In the genomic region with DNA sequence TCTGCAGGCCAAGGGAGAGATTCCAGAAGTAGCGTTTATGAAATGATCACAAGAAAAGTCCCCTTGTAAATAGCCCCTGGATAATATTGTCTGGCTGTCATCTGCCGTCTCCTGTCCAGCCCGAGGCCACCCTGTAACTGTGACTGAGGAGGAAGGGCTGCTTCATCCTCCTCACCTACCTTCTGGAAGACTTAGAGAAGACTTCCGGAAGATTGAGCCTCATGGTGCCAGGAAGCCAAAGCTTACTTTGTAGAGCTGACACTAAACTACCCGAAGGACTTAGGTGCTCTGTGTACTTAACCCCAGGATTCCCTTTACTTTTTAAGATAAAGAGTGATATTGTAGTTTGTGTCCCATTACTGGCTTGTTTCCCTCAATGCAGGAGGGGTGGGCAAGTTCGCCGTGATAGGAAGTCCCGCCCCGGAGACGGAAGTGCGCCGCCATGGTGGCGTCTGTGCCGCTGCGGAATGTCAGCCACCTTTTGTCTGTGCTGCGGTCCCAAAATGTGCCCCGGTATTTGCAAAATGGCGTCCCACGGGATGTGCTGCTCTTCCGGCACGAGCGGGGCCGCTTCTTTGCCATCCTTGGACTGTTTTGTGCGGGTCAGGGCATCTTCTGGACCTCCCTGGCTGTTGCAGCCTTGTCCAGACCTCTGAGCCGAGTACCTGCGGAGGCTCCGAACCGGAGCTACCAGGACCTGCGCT, we compare ENCODE assay signal across 8 mouse cellular contexts. TPM values are rescaled to one million over a fixed set of nuclear protein-coding genes. Genes with fewer than 3 reads are reported as not detected.
DNase-seq lines count a peak whose midpoint lies in the region; ATAC-seq lines count a peak whose summit lies in the region.

Gene Tmem223, plus strand, starts transcription at position 430 of the 704 bp plus-strand sequence.

- H3K4me1 ChIP-seq in hindbrain, embryonic 14.5 days (replicated peaks; ENCODE audit: control insufficient read depth, insufficient read depth, low read length): peaks cover 36% of the 10 kb centered on the region

- peaks cover 69% of the 10 kb centered on the region for H3K36me3 ChIP-seq in hindbrain, embryonic 14.5 days (replicated peaks; ENCODE audit: control insufficient read depth, insufficient read depth)

- no peaks in the 10 kb centered on the region; the same call in 1 of the 2 replicates for H3K9me3 ChIP-seq in hindbrain, embryonic 14.5 days (ENCODE audit: control insufficient read depth, low read length)

- H3K4me2 ChIP-seq in hindbrain, embryonic 14.5 days (replicated peaks): peak within 1 kb of the TSS; percentile 86

- peak within 1 kb of the TSS; percentile 59 for H3K4me3 ChIP-seq in hindbrain, embryonic 14.5 days (replicated peaks; ENCODE audit: low read length)

- H3K27ac ChIP-seq in hindbrain, embryonic 14.5 days: peak within 1 kb of the TSS; percentile 82

- H3K9ac ChIP-seq in hindbrain, embryonic 14.5 days: peak within 1 kb of the TSS; percentile 86

- peak; percentile 56 for ATAC-seq in hindbrain, embryonic 14.5 days (ENCODE audit: low FRiP score)

- 16% methylated on average over 29 of the region's 29 CpGs for WGBS in hindbrain, embryonic 14.5 days

- peak; percentile 87 for DNase-seq in T-cell, adult 2 months (ENCODE audit: low spot score)
- peak; percentile 49 to 79 for DNase-seq in cerebellum, postnatal 4 days (ENCODE audit: low spot score in 2 of 2)
- peak; percentile 77 for DNase-seq in gastrocnemius, adult 18-20 months (ENCODE audit: low spot score)
- peak; percentile 79 for DNase-seq in hindbrain, embryonic 14.5 days (ENCODE audit: low spot score)
- DNase-seq in layer of hippocampus, postnatal 25 days (ENCODE audit: extremely low spot score in 1 of 2, low spot score in 1 of 2): peak; percentile 80 to 81
- DNase-seq in lung, postnatal 14 days: peak; percentile 84
- DNase-seq in ovary, postnatal 14 days (ENCODE audit: low spot score): peak; percentile 68
- peak; percentile 73 to 85 for DNase-seq in thymus, postnatal 10 days (ENCODE audit: low spot score in 2 of 2)

- H3K27me3 ChIP-seq in hindbrain, embryonic 14.5 days (ENCODE audit: control insufficient read depth, insufficient read depth, low read length): no peaks in the 10 kb centered on the region

RNA-seq across cellular contexts. Expression of gene Tmem223, which starts in this region (rescaled TPM):
- 10 to 100 TPM; 91.0 to 99.3 TPM for total RNA-seq in gastrocnemius, adult 18-20 months (2021)
- 209 and 273 TPM in 2 replicates for polyA plus RNA-seq in hindbrain, embryonic 14.5 days (2014; fragmentation: Nextera tagmentation; extraction: Ambion mirVana)
- 100 to 1,000 TPM in 1 of 2 experiments, 10 to 100 TPM in 1; 92.1 to 101 TPM for total RNA-seq in layer of hippocampus, postnatal 25 days (2021)

Comparison
In these comparisons a context has a peak if more than half of its experiments do, and no peak if none do; other contexts are left out.
1. Peak in every context shown above with its lines: DNase-seq, ATAC-seq, H3K4me3 ChIP-seq and H3K27ac ChIP-seq.